Mouse (Mus musculus) heart, embryonic 16.5 days (tissue): Measurements from ENCODE around the gene Gnat1. TPM values are rescaled to one million over a fixed set of nuclear protein-coding genes. Genes with fewer than 3 reads are reported as not detected.

ENCODE experiments used
- ATAC-seq: fragments of 200-750 bp; cut with Nextera tagmentation; replicated peaks from 2 replicates; pipeline ENCODE4 v1.8.0; 2017; ENCODE audit warnings: moderate number of reproducible peaks; ENCODE audit not compliant: insufficient read depth, low FRiP score; ENCODE audit errors: extremely low read depth
- H3K27ac ChIP-seq: fragments of 300-500 bp; sonication (generic); 2 replicates; pipeline ENCODE4 v1.5.1; 2014; ENCODE audit warnings: mild to moderate bottlenecking, low read length, control low read depth, moderate library complexity
- H3K27me3 ChIP-seq: fragments of 300-500 bp; sonication (generic); 2 replicates; pipeline ENCODE4 v1.6.1; 2014; ENCODE audit warnings: low read length, mixed read lengths; ENCODE audit not compliant: control insufficient read depth, insufficient read depth
- H3K36me3 ChIP-seq: fragments of 300-500 bp; sonication (generic); 2 replicates; pipeline ENCODE4 v1.6.1; 2014; ENCODE audit not compliant: control insufficient read depth, insufficient read depth
- H3K4me1 ChIP-seq: fragments of 300-500 bp; sonication (generic); 2 replicates; pipeline ENCODE4 v1.6.1; 2014; ENCODE audit warnings: low read length, mixed read lengths; ENCODE audit not compliant: control insufficient read depth, insufficient read depth
- H3K4me2 ChIP-seq: fragments of 300-500 bp; sonication (generic); 2 replicates; pipeline ENCODE4 v1.6.1; 2014; ENCODE audit warnings: low read depth, mild to moderate bottlenecking, control low read depth, low read length
- H3K4me3 ChIP-seq: fragments of 300-500 bp; sonication (generic); 2 replicates; pipeline ENCODE4 v1.5.1; 2014; ENCODE audit warnings: mild to moderate bottlenecking, control low read depth, low read length
- H3K9ac ChIP-seq: fragments of 300-500 bp; sonication (generic); 2 replicates; pipeline ENCODE4 v1.6.1; 2014; ENCODE audit warnings: low read length, control low read depth
- H3K9me3 ChIP-seq: fragments of 300-500 bp; sonication (generic); replicated peaks from 2 replicates; pipeline ENCODE4 v1.6.1; 2016; ENCODE audit warnings: low read length; ENCODE audit not compliant: control insufficient read depth
- WGBS: fragments of 180-500 bp; shearing (Covaris S2); extraction: QIAGEN DNeasy Blood & Tissue Kit; methylation state at CpG from one replicate; pipeline ENCODE4 v1.1.7; 2014; 5-methylcytosine and 5-hydroxymethylcytosine counted together
- polyA plus RNA-seq: library from polyadenylated mRNA; unstranded; fragments of >200 nt; fragmentation: Nextera tagmentation; extraction: Ambion mirVana; gene quantifications from 2 replicates; pipeline ENCODE4 v1.2.1, GENCODE M21; 2015

Gene Gnat1
- polyA plus RNA-seq, 1 experiment from 2014 or later = 0.39 TPM

- H3K9ac ChIP-seq = no peak overlapping the region
- H3K9me3 ChIP-seq = no peaks in the 10 kb centered on the region
- no peak overlapping the region for H3K4me3 ChIP-seq
- H3K27me3 ChIP-seq = no peaks in the 10 kb centered on the region
- no peak for ATAC-seq
- H3K4me1 ChIP-seq = peaks cover 44% of the 10 kb centered on the region
- 47% methylated on average over 6 of the region's 6 CpGs for WGBS
- no peaks in the 10 kb centered on the region for H3K36me3 ChIP-seq
- H3K4me2 ChIP-seq = no peak overlapping the region
- H3K27ac ChIP-seq = peak overlapping the region; percentile 38
Measured at GRCm38 (mm10) chr9:107696106-107696479, 16.6 kb upstream of the Gnat1 start.

DNA sequence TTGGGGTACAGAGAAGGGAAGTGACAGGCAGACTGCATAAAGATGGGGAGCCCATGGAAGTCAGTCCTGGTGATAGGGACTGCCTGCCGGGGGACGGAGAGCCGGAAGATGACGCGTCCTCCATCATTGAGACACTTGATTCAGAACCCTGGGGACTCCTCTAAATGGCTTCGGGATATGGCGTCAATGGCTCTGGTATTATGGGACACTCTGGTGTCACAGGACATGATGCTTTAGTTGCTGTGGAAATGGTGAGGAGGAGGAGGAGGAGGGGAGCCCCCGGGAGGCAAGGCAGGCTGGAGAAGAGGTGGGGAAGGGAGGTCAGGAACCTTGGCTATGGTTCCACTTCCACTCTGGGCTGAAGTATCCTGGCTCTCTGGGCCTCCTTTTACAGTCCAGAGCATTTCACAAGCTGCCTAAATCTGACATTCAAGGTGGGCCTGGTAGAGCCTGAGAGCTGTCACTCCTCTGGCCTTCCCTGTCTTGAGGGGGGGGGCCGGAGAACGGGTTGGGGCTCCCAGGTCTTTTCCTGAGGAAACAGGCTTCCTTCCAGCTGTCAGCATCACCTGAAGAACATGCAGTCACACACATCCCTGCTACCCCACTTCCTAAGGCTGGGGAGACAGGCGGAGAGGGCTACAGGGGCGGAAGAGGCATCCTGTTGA, 16.1 kb upstream of the Gnat1 start:
- Histone ChIP-seq H3K4me3 (no peak overlapping the region), H3K4me2 (no peak overlapping the region), H3K9me3 (no peaks in the 10 kb centered on the region), H3K4me1 (peaks cover 44% of the 10 kb centered on the region), H3K36me3 (no peaks in the 10 kb centered on the region), H3K9ac (no peak overlapping the region), H3K27ac (peak overlapping the region; percentile 50), H3K27me3 (no peaks in the 10 kb centered on the region)
- 78% methylated on average over 12 of the region's 12 CpGs for WGBS
- ATAC-seq = no peak

DNA sequence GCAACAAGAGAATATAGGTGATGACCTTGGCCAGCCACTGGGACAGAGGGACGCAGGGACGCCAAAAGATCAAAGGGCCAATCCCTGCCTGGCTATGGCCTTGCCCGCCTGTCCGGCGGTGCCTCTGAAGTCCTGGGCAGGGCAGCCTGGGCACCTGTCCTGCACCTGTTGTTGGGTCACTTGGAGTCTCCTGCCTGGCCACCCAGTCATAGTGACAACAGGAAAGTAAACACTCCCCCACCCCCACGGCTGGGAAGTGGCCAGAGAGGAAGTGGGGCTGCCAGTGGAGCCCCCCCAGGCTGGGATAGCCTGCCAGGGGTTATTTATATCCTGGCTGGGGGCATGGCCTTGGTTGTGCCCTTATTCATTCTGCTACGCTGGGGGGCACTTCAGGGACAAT, 15.1 kb upstream of the Gnat1 start:
- WGBS = 60% methylated on average over 7 of the region's 7 CpGs
- H3K27ac ChIP-seq = no peak overlapping the region
- ATAC-seq = no peak
- no peak overlapping the region for H3K4me3 ChIP-seq
- no peak overlapping the region for H3K9ac ChIP-seq
- no peaks in the 10 kb centered on the region for H3K9me3 ChIP-seq
- no peaks in the 10 kb centered on the region for H3K36me3 ChIP-seq
- H3K27me3 ChIP-seq = no peaks in the 10 kb centered on the region
- peaks cover 36% of the 10 kb centered on the region for H3K4me1 ChIP-seq
- H3K4me2 ChIP-seq = no peak overlapping the region

- Histone ChIP-seq H3K36me3 (no peaks in the 10 kb centered on the region), H3K4me2 (no peak overlapping the region)
Measured at GRCm38 (mm10) chr9:107693433-107693987, 14.0 kb upstream of the Gnat1 start.

DNA sequence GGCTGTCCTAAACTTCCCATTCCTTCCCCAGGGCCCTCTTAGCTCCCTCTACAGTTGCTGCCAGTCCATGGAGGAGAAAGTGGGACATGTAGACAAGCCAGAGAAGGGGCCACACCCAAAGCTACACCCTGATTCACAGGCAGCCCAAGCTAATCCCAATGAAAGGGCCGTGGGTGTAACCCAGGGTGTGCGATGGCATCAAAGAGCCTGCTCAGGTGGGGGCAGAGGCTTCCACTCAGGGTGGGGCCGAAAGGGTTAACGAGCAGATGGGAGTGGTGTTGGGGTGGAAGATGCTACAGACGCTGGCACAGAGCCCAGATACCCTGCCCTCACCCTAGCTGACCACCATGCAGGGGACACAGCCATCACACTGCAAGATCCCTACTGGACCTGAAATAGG, 13.3 kb upstream of the Gnat1 start:
- Histone ChIP-seq H3K4me2 (no peak overlapping the region), H3K4me1 (peaks cover 20% of the 10 kb centered on the region), H3K36me3 (no peaks in the 10 kb centered on the region), H3K4me3 (no peak overlapping the region), H3K9me3 (no peaks in the 10 kb centered on the region), H3K9ac (no peak overlapping the region), H3K27ac (no peak overlapping the region), H3K27me3 (no peaks in the 10 kb centered on the region)
- 65% methylated on average over 5 of the region's 5 CpGs for WGBS
- ATAC-seq = no peak

More at GRCm38 (mm10) chr9:107693433-107693987, 14.0 kb upstream of the Gnat1 start:
- Histone ChIP-seq H3K27ac (no peak overlapping the region), H3K9me3 (no peaks in the 10 kb centered on the region), H3K9ac (no peak overlapping the region), H3K27me3 (no peaks in the 10 kb centered on the region), H3K4me3 (no peak overlapping the region), H3K4me1 (peaks cover 25% of the 10 kb centered on the region)
- ATAC-seq = no peak
- 64% methylated on average over 4 of the region's 4 CpGs for WGBS

- Histone ChIP-seq H3K4me2 (no peak overlapping the region), H3K9me3 (no peaks in the 10 kb centered on the region), H3K4me1 (peaks cover 21% of the 10 kb centered on the region), H3K27me3 (0 out of 2 replicates have a peak, but pooled peaks cover 2% of the 10 kb centered on the region), H3K27ac (no peak overlapping the region), H3K9ac (no peak overlapping the region), H3K36me3 (no peaks in the 10 kb centered on the region), H3K4me3 (no peak overlapping the region)
- ATAC-seq = no peak
- 72% methylated on average over 8 of the region's 8 CpGs for WGBS
Measured at GRCm38 (mm10) chr9:107690391-107690790, 10.9 kb upstream of the Gnat1 start.

- ATAC-seq = no peak
- Histone ChIP-seq H3K9me3 (no peaks in the 10 kb centered on the region), H3K27me3 (0 out of 2 replicates have a peak, but pooled peaks cover 2% of the 10 kb centered on the region), H3K4me3 (no peak overlapping the region), H3K4me2 (no peak overlapping the region), H3K36me3 (no peaks in the 10 kb centered on the region), H3K27ac (no peak overlapping the region), H3K4me1 (peaks cover 13% of the 10 kb centered on the region), H3K9ac (no peak overlapping the region)
- 71% methylated on average over 7 of the region's 7 CpGs for WGBS
Measured at GRCm38 (mm10) chr9:107688939-107689338, 9.4 kb upstream of the Gnat1 start.

GRCm38 (mm10) chr9:107688415-107688814, 8.9 kb upstream of the Gnat1 start:
- 0 out of 2 replicates have a peak, but pooled peaks cover 2% of the 10 kb centered on the region for H3K27me3 ChIP-seq
- ATAC-seq = no peak
- no peak overlapping the region for H3K27ac ChIP-seq
- H3K4me3 ChIP-seq = no peak overlapping the region
- 77% methylated on average over 5 of the region's 5 CpGs for whole genome bisulfite sequencing
- no peak overlapping the region for H3K9ac ChIP-seq
- no peak overlapping the region for H3K4me2 ChIP-seq
- peaks cover 10% of the 10 kb centered on the region for H3K4me1 ChIP-seq
- no peaks in the 10 kb centered on the region for H3K36me3 ChIP-seq
- no peaks in the 10 kb centered on the region for H3K9me3 ChIP-seq

DNA sequence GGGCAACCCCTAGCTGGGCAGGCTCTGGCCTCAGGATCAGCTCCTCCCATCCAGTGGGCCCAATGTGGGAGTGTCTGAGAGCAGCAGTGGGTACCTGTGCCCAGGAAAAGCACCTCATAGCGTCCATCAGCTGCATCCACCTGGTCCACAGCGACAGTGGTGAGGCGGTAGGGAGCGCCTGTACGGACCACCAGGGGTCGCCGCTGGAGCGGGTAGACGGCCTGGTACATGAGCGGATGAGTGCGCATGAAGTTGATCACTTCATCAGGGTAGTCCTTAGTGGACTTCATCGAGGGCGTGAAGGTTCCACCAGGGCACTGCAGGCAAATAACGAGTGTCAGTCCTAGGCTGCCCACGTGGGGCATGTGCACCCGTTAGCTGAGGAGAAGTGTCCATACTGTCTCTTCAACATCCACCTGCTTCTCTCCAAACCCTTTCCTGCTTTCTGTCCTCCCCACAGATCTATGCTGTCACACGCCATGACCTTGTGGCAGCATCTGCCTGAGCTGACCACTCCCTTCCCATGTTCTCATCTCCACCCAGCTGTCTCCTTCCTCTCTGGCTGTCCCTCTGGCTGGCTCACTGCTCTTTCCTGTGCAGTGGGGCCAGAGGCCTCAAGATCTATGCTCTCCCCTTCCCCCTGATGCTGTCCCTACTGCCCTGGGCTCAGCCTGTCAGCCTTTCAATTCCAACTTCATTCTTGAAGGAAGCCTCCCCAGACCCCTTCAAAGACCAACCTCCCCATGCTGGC, 5.9 kb upstream of the Gnat1 start:
- Histone ChIP-seq H3K9me3 (no peaks in the 10 kb centered on the region), H3K4me2 (no peak overlapping the region), H3K27me3 (0 out of 2 replicates have a peak, but pooled peaks cover 2% of the 10 kb centered on the region), H3K4me1 (peaks cover 3% of the 10 kb centered on the region; the same call in 1 of the 2 replicates), H3K27ac (no peak overlapping the region), H3K36me3 (no peaks in the 10 kb centered on the region), H3K9ac (no peak overlapping the region), H3K4me3 (no peak overlapping the region)
- WGBS = 35% methylated on average over 17 of the region's 17 CpGs
- ATAC-seq = peak; percentile 33
